Mouse (Mus musculus): ENCODE results near the gene Notum.

Notum gene

GRCm38 (mm10) chr11:120673594-120674122, 12.7 kb upstream of the Notum start:
- no peak for DNase-seq (ENCODE audit: low spot score in 2 of 2)

DNA sequence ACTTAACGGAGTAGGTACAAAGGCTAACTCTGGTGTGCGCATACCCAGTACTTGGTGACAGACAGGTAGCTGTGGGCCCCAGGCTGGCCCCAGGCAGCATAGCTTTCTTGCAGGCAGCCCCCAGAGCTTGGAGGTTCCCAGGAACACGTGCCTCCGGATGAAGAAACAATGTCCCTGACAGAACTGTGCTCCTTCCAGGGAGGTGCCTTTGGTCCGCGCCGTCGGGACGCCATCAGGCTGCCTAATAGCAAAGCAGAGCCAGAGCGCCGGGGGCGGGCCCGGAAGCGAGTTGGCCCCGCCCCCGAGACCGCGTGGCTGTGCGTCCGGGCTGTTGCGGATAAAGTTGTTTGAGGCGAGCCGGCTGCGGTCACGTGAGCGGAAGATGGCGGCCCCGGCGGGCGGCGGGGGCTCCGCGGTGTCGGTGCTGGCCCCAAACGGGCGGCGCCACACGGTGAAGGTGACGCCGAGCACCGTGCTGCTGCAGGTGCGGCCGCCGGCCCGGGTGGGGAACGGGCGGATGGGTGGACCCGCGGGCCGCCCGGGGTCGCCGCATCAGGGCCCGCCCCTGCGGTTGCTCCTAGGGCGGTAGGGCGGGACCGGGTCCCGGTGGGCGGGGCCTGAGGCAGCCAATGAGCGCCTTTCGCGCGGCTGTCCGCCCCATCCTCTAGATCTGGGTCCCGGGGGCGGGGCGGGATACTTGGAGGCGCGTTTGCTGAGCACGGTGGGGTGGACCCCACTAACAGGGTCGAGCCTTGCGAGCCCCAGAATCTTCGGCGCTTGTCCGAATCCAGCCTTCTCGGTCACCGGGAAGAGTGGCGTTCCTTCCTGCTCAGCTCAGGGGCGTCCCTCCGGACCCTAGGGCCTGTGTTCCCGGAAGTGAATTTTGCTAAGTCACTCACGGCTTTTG, 12.0 kb upstream of the Notum start, which contains the start of gene Aspscr1:
Gene Aspscr1 (plus strand): TSS at position 287 of the 907 bp plus-strand sequence.
- DNase-seq (ENCODE audit: low spot score in 2 of 2), result peak; percentile 94 to 95

- no peak for DNase-seq (ENCODE audit: low spot score in 2 of 2)
These were observed 5.6 kb upstream of the Notum start for GRCm38 (mm10) chr11:120666617-120667016.

DNA sequence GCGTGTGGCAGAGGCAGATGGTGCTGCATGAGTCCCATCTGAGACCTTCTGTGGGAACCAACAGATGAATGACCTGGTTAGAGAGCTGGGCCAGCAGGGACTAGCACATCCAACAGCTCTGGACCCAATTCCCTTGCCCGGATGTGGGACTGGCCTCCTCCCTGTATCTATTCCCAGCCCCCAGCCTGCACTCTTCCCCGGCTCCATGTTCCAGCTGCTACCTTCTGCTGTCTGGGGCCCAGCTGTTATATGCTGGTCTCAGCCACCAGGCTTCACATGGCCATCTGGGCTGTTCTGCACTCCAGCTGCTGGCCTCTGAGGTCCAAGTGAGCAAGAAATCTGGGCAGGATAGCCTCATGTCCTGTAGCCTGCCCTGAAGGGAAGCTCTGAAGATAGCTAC, 4.4 kb upstream of the Notum start:
- DNase-seq (ENCODE audit: low spot score in 2 of 2), result no peak

GRCm38 (mm10) chr11:120663714-120664113, 2.7 kb upstream of the Notum start:
- no peak for DNase-seq (ENCODE audit: low spot score in 2 of 2)

- DNase-seq (ENCODE audit: low spot score in 2 of 2), result no peak
These were observed 1.8 kb upstream of the Notum start for GRCm38 (mm10) chr11:120662759-120663158.

DNA sequence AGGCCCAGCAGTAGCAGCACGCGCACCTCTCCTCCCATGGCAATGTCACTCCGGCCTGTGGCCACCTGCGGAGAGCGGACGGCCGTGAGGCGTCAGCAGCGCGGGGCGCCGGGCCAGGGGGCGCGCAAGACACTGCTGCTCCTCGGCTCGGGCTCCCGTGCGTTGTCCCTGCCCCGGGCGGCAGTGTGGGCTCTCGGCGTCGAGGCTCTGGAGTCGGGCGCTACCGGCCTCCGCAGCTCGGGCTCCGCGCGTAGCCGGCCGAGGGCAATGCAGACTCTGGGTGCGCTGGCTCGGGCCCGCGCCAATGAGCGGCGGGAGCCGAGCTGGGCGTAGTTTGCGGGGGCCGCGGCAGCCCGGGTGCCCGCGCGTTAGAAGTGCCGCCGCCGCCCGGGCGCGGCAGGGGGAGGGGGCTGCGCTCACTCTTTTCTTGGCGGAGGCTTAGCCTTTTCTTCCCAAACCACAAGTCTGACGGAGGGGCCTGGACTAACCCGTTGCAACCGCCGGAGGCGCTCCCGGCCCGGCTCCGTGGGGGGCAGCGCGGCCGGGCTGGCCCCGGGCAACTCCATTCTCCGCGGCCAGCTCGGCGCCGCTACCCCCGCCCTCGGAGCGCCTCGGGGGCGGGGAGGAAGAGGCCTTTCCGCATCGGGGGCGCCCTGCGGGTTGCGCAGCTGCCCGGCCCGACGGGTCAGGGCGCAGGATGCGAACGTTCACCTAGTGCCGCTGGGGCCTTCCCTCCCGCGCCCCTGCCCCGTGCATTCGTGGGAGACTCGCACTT, 487 bp downstream of the Notum start:
- no peak for DNase-seq (ENCODE audit: low spot score in 2 of 2)

- DNase-seq (ENCODE audit: low spot score in 2 of 2), result no peak
These were observed 1.3 kb downstream of the Notum start for GRCm38 (mm10) chr11:120659509-120660300.

DNA sequence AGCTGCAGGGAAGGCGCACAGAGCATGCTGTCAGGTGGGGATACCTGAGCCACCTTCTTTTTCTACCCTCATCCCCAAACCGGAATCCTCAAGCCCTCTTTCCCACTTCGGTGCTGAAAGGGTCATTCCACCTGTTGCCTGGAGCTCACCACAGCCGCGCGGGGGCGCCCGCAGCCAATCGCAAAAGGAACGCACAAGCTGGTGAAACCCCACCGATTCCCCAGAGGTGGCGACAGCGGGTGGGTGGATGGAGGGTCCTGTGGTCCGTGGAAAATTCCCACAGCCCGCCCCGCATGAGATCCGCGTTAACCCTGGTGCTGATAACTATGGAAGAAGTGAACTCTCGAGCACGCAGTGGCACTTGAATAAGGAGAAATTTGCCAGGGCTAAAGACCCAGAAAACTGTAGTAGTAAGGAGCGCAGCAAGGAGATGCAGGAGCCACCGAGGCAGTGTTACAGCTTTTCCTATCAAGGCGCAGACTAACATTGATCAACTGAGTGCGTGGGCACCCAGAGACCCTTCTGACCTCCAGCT, 2.0 kb downstream of the Notum start:
- peak; percentile 74 to 75 for DNase-seq (ENCODE audit: low spot score in 2 of 2)

DNA sequence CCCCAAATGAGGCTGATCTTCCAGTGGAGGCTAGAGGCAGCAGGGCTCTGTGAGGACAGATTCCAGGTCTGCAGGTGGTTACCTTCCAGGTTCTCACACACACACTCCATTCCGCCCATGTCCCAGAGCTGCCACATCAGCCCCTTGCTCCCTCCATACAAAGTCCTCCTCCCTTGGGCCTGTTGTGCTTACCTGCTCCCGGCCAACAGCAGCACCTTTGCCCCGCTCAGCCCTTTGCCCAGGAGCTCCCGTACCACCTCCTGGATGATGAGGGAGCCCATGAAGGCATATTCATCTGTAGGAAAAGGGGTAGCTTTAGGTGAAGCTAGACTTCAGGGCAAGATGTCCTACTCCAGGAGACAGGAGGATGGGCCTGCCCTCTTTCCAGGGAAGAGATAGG, 3.7 kb downstream of the Notum start:
- DNase-seq (ENCODE audit: low spot score in 2 of 2), result no peak

GRCm38 (mm10) chr11:120654741-120655140, 6.2 kb downstream of the Notum start:
- DNase-seq (ENCODE audit: low spot score in 2 of 2), result no peak

DNA sequence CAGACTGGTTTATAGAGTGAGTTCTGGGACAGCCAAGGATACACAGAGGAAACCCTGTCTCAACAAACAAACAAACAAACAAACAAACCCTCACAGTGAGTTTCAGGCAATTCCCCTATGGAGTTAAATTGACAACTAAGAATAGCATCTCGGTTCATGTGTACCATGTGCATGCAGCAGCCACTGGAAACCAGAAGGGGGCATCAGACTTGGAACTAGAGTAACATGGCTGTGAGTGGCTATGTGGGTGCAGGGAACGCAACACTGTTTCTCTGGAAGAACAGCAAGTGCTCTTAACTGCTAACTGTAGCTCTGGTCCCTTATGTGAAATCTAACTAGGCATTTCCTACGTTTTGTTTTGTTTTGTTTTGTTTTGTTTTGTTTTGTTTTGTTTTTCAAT, 9.1 kb downstream of the Notum start:
- DNase-seq (ENCODE audit: low spot score in 2 of 2), result no peak

DNA sequence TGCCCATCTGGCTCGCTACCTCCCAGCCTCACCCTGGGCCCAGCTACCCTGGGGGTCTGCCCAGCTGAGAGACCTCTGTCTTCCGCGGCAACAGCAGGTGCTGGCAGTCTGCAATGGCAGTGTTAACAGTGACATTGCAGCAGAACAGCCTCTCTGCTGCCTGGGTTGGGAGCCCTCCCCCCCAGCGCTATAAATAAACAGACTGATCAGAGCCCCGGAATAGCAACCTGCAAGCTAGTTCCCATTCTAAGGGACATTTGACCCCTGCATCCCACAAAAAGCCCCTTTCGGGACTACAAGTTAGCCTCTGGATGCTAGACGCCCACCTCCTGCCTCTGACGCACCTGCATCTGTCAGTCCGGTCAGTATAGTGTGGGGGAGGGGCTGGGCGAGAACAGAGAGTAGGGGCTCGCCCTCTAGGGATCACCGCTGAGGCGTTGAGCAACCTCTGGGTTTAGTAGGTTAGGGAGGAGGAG, 12.9 kb downstream of the Notum start, which contains the start of gene Myadml2:
Gene Myadml2 (minus strand): TSS at position 158 of the 476 bp plus-strand sequence.
- DNase-seq (ENCODE audit: low spot score in 2 of 2), result peak in 1 of 2 experiments; percentile 20

GRCm38 (mm10) chr11:120647047-120647830, 13.7 kb downstream of the Notum start:
- DNase-seq (ENCODE audit: low spot score in 2 of 2), result no peak

DNA sequence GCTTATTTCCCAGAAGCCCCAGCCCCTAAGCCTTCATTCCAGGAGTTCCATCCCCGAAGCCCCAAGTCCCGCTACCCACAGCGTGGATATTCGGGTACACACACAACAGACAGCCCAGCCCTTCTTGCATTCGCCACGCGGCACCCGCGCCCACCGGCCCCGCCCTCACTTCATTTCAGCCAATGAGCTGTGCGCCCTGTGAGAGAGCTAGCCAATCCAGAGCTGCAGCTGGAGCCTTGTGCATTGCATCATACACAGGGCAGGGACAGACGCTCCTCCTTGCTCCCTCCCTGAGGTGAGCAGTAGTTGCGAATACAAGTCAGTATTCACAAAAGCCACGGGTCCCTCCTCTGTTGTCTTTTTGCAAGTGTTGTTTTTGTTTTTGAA, 17.4 kb downstream of the Notum start, which contains the start of gene Pycr1:
Gene Pycr1 (minus strand): TSS at position 169 of the 387 bp plus-strand sequence.
- peak; percentile 91 to 93 for DNase-seq (ENCODE audit: low spot score in 2 of 2)

- no peak for DNase-seq (ENCODE audit: low spot score in 2 of 2)
These were observed 17.9 kb downstream of the Notum start for GRCm38 (mm10) chr11:120642939-120643600.

GRCm38 (mm10) chr11:120641869-120642268, 19.1 kb downstream of the Notum start:
- DNase-seq (ENCODE audit: low spot score in 2 of 2), result no peak

DNA sequence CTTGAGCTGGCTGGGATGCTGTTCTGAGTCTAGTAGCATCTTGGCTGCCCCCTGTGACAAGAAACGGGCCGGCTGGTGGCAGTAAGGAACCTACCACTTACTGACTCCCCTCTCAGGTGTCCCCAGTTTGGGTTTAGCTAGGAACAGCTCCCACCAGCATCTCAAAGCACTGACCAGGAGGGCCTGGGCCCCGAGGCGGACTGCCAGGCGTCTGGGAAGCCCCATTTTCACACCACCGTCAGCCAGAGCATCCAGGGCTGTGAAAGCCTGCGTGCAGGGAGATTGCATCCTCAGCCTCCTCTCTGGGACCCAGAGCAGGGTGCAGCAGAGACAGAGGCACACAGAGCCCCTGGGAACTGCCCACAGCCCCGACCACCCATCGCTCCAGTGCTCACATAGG, 19.7 kb downstream of the Notum start:
- DNase-seq (ENCODE audit: low spot score in 2 of 2), result no peak

DNA sequence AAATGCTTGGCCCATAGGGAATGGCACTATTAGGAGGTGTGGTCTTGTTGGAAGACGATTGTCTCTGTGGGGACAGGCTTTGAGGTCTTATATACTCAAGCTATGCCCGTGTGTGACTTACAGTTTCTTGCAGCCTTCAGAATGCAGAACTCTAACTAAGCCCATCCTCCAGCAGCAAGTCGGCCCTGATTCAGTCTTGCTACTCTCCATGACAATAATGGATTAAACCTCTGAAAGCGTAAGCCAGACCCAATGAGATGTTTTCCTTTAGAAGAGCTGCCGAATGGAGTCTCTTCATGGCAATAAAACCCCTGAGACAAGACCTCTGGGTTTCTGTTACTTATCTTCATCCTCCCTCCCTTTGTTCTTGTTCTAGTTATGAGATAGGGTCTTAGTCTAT, 26.2 kb downstream of the Notum start:
- DNase-seq (ENCODE audit: low spot score in 2 of 2), result no peak

Measured in urinary bladder, postnatal 36 days (tissue).